8 mouse cellular contexts compared by ENCODE assay signal in the genomic region with DNA sequence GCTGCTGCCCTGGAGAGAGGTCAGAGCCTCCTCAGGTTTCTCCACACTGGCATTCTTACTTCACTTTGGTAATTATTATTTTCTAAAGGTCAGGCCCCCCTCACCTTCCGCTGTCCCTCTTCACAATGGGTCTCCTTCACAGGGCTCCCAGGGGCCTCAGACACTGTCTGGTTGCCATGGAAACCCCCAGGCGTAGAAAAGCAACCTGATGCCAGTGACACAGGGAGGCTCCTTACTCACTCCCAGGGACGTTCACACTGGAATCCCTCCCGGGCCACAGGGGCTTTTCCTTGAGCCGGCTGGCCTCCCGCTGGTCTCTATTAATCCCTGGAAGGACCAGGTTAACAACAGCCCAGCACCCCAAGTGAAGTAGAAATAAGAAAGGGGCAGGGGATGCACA. TPM values are rescaled to one million over a fixed set of nuclear protein-coding genes. Genes with fewer than 3 reads are reported as not detected.
DNase-seq lines count a peak whose midpoint lies in the region; ATAC-seq and TF ChIP-seq lines count a peak whose summit lies in the region.
"Had no signal": no experiment of that assay in that cellular context is flagged by ENCODE, and none has a peak within 500 bp of the region (broad histone marks: within the 10 kb centered on the region; RNA-seq: fewer than 3 reads in every experiment).

No protein-coding gene starts in this region.

- H3K27ac ChIP-seq in forebrain, embryonic 13.5 days = peak overlapping the region; percentile 97
- H3K27ac ChIP-seq in stomach, postnatal 0 days (replicated peaks) = no peak overlapping the region
- H3K27ac ChIP-seq: liver, embryonic 13.5 days had no signal

- H3K9me3 ChIP-seq in forebrain, embryonic 13.5 days (replicated peaks) = no peaks in the 10 kb centered on the region
- no peaks in the 10 kb centered on the region for H3K9me3 ChIP-seq in stomach, postnatal 0 days (ENCODE audit: control insufficient read depth, low read length)
- H3K9me3 ChIP-seq: liver, embryonic 13.5 days had no signal

- WGBS in forebrain, embryonic 13.5 days = 0% methylated on average over 6 of the region's 6 CpGs
- 16% methylated on average over 6 of the region's 6 CpGs for WGBS in stomach, postnatal 0 days

- H3K4me2 ChIP-seq in forebrain, embryonic 13.5 days = peak overlapping the region; percentile 49
- no peak overlapping the region for H3K4me2 ChIP-seq in stomach, postnatal 0 days (replicated peaks; ENCODE audit: low read depth)
- H3K4me2 ChIP-seq: liver, embryonic 13.5 days had no signal

- H3K4me3 ChIP-seq in forebrain, embryonic 13.5 days = no peak overlapping the region
- H3K4me3 ChIP-seq in stomach, postnatal 0 days (ENCODE audit: low read depth, low read length) = no peak overlapping the region
- H3K4me3 ChIP-seq: liver, embryonic 13.5 days had no signal

- TF ChIP-seq EP300 in stomach, postnatal 0 days (optimal IDR thresholded peaks at IDR 0.05) = no peak

- no peaks in the 10 kb centered on the region for H3K27me3 ChIP-seq in forebrain, embryonic 13.5 days
- H3K27me3 ChIP-seq in stomach, postnatal 0 days (ENCODE audit: control insufficient read depth, insufficient read depth, low read length) = no peaks in the 10 kb centered on the region

- no peak for ATAC-seq in forebrain, embryonic 13.5 days
- ATAC-seq in stomach, postnatal 0 days (ENCODE audit: low FRiP score, low TSS enrichment) = no peak

- TF ChIP-seq CTCF in stomach, postnatal 0 days (IDR thresholded peaks at IDR 0.05; ENCODE audit: low read depth) = no peak

- peak overlapping the region; percentile 12; the same call in 1 of the 2 replicates for H3K9ac ChIP-seq in forebrain, embryonic 13.5 days
- no peak overlapping the region for H3K9ac ChIP-seq in stomach, postnatal 0 days (ENCODE audit: low read length)
- H3K9ac ChIP-seq: liver, embryonic 13.5 days had no signal

- DNase-seq in 3T3-L1 (ENCODE audit: low read depth, low spot score) = peak; percentile 63
- DNase-seq in Muller cell, postnatal 12 days (ENCODE audit: inconsistent ontology term) = peak; percentile 83
- peak; percentile 94 for DNase-seq in mesoderm, embryonic 11.5 days (ENCODE audit: low read depth, low spot score)
- no peak for DNase-seq in urinary bladder, postnatal 10 days (ENCODE audit: low spot score)
- no peak for DNase-seq in right cerebral cortex, postnatal 36 days (ENCODE audit: low spot score in 2 of 2)
- no peak for DNase-seq in stomach, postnatal 0 days (ENCODE audit: low spot score)
- DNase-seq: liver, embryonic 13.5 days had no signal

- H3K36me3 ChIP-seq in forebrain, embryonic 13.5 days (ENCODE audit: poor library complexity, severe bottlenecking) = peaks cover 51% of the 10 kb centered on the region
- no peaks in the 10 kb centered on the region for H3K36me3 ChIP-seq in stomach, postnatal 0 days (ENCODE audit: control insufficient read depth, insufficient read depth, low read length)
- H3K36me3 ChIP-seq: liver, embryonic 13.5 days had no signal

- peaks cover 51% of the 10 kb centered on the region for H3K4me1 ChIP-seq in forebrain, embryonic 13.5 days
- no peaks in the 10 kb centered on the region for H3K4me1 ChIP-seq in stomach, postnatal 0 days (replicated peaks; ENCODE audit: control insufficient read depth, insufficient read depth)

RNA-seq across cellular contexts. Expression of a gene that starts 14.4 kb away (rescaled TPM):
- polyA plus RNA-seq in forebrain, embryonic 13.5 days (2015; fragmentation: Nextera tagmentation; extraction: Ambion mirVana) = 31.8 and 39.6 TPM in 2 replicates
- polyA plus RNA-seq in stomach, postnatal 0 days (2015; fragmentation: Nextera tagmentation; extraction: Ambion mirVana) = 0.05 and 0.21 TPM in 2 replicates

RNA-seq across cellular contexts. Expression of a gene that starts 26.1 kb away (rescaled TPM):
- polyA plus RNA-seq in forebrain, embryonic 13.5 days (2015; fragmentation: Nextera tagmentation; extraction: Ambion mirVana) = 46.9 and 56.2 TPM in 2 replicates
- polyA plus RNA-seq in stomach, postnatal 0 days (2015; fragmentation: Nextera tagmentation; extraction: Ambion mirVana) = 33.1 and 39.8 TPM in 2 replicates

Comparison
In these comparisons a context has a peak if more than half of its experiments do, and no peak if none do; other contexts are left out.
1. DNase-seq: peak in 3T3-L1 (single experiment), Muller cell, postnatal 12 days (single experiment) and mesoderm, embryonic 11.5 days (single experiment); none in urinary bladder, postnatal 10 days (single experiment), right cerebral cortex, postnatal 36 days (0 of 2) and stomach, postnatal 0 days (single experiment).
2. RNA of a gene that starts 14.4 kb away (polyA plus RNA-seq): 31.8 to 39.6 TPM in forebrain, embryonic 13.5 days; 0.05 to 0.21 TPM in stomach, postnatal 0 days; every median in the first group is over 10 times any median in the second.